Mouse (Mus musculus): Measurements from ENCODE around the gene Galnt4.

The Galnt4 gene

GRCm38 (mm10) chr10:99107964-99108363 lies at the start of gene Galnt4:
Gene Galnt4, plus strand, starts transcription at chr10:99108159.
- DNase-seq = peak; percentile 83

- no peak for DNase-seq
Observed at GRCm38 (mm10) chr10:99060588-99060987, 47.4 kb upstream of the Galnt4 start.

DNA sequence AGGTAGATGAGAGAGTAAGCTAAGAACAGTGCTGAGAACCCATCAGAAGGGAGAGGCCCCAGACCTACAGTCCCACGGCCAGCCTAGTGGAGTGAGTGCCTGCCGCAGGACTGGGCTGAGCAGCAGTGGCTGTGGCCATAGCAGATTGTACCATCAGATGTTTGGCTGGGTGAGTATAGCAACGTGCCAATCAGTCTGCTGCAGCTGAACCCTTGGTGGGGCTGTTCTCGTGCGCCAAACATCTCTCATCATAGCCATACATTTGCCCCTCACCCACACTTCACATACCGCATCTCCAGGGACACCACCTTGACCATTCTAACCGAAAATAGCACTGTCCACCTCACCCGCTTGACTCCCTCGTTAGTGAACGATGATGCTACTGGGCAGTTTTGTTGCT lies 46.5 kb upstream of the Galnt4 start:
- no peak for DNase-seq

DNA sequence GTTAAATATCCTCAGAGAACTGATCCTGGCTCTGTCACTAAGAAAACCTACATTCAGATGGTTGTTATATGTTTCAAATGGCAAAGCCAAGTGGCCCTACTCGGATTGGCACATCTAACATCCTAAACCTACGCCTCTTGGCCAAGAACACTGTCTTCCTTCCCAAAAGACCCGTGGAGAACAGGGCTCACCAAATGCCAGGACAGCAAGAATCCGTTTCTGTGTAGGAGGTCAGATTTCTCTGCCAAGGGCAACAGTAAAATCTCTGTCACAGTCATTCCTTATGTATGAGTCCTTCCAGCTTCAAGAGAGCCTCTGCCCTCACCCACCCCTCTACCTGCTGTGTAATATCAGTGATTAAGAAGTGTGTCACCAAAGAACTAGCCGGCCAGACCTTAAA lies 45.4 kb upstream of the Galnt4 start:
- DNase-seq = no peak

DNA sequence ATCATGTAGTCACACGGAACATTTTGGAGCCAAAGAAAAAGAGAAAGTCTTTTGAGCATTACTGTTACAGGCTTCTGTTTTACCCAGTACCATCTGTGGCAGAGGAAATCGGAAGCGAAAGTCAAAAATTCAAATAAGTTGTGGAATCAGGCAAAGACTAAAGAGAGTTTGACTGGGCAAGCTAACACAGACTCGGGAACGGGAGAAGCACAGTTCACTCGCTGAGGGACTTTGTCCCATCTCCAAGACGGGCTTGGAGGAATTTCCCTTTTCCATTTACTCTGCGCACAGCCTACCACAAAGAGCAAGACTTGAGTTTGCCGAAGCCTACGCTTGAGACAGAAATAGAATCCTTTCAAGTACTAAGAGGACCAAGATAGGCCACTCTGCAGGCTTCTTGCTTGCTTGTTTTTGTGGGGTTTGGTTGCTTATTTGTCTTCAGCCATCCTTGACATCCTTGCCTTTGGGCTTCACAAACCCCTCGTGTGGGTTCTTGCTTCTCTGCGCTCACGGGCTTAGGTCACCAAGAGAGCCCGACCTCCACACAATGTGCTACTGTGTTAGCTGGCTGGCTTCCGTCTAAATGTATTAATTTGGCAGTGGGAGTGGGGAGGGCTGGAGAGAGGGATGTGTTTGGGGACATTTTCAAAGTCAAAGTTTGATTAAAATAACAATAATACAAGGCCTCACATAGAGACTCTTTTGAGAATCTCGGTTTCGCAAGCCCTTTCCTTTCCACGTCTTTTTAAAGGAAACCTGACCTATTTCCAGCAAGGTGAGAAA lies 31.7 kb upstream of the Galnt4 start:
- no peak for DNase-seq

DNA sequence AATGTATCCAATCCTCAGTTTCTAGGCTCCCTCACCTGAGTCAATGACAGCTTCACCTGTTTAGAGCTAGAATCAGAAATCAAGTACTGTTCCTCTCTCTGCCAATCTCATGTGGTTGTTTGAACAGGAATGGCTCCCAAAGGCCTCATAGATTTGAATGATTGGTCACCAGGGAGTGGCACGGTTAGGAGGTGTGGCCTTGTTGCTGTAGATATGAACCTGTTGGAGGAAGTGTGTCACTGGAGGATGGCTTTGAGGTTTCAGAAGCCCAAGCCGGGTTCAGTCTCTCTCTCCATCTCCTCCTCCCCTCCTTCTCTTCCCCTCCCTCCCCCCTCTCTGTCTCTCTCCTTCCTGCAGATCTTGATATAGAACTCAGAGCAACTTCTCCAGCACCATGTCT lies 29.3 kb upstream of the Galnt4 start:
- DNase-seq = no peak

DNA sequence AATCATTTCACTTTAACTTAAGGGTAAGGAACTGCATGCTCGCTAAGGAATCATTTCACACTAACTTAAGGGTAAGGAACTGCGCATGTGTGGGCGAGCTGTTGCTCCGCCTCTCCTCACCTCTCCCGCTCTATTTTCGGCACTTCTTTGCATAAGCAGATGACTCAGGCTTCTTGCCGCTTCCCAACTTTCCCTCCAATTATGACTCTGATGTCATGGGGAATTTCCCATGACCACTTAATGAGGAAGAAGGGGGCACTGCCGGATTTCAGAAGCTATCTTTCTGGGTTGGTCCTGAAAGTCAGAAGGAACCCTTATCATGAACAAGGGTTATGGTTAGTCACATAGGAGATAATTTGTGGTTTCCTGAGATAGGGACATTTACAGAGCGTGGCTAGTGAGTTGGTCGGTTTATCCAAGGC lies 26.4 kb upstream of the Galnt4 start:
- DNase-seq = no peak

GRCm38 (mm10) chr10:99083431-99084003 lies 24.4 kb upstream of the Galnt4 start:
- peak; percentile 30 for DNase-seq

DNA sequence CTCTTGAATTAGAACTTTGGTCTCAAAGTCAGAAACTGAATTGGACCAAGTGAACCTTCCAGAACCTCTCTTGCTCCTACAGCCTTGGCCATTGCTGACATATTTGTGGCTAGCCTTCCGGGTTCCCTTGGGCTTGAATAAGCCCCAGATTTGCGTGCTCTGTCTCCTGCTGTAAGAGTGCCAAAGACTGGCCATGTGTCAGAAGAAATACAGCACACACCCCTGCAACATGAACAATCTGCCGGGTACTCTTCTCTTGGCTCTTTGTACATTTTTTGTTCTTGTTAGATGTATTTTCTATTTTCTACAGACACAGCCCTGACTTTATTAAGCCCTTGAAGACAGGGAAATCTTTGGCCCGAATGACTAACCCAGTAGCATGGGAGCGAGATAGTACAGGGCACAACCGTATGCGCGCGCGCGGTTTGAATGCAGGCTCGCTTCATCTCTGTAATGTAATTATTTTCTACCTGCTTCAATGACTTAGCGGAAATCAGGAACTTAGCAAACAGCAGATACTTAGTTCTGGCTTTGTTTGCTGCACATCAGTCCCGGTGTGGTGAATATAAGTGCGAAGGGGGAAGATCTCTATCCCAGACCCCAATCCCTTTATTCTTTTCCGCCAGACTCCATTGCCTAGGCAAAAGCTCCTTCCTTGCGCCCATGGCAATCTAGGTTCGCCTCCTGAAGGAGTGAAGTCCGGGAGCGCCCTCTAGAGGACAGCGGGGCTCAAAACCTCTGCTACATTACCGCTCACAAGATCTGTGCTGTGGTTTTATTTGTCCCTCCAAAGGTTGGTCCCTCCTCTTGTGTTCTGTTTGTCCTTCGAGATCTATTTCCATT lies 23.3 kb upstream of the Galnt4 start:
- DNase-seq = peak; percentile 69

- no peak for DNase-seq
Observed at GRCm38 (mm10) chr10:99085240-99085587, 22.7 kb upstream of the Galnt4 start.

GRCm38 (mm10) chr10:99086029-99086428 lies 21.9 kb upstream of the Galnt4 start:
- DNase-seq = no peak

DNA sequence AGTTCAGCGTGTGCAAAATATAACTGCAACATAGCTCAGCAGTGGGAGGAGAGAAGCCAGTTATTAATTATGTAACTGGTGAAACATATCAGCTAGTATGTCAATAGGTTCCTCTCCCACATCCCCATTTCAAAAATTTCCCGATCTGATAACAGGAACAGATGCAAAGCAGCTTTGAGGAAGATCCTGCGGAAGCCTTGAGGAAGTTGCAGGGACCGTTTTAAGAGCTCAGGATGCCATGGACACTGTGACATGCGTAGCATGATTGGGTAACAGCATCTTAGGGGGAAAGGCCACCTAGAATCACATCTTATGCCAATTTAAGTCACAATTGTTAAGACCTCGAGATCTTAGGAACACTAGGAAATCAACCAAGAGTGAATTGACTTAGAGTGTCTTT lies 18.1 kb upstream of the Galnt4 start:
- DNase-seq = no peak

GRCm38 (mm10) chr10:99093364-99093763 lies 14.6 kb upstream of the Galnt4 start:
- no peak for DNase-seq

- DNase-seq = no peak
Observed at GRCm38 (mm10) chr10:99095114-99095513, 12.8 kb upstream of the Galnt4 start.

GRCm38 (mm10) chr10:99097374-99097773 lies 10.6 kb upstream of the Galnt4 start:
- no peak for DNase-seq

- no peak for DNase-seq
Observed at GRCm38 (mm10) chr10:99105522-99105921, 2.4 kb upstream of the Galnt4 start.

DNA sequence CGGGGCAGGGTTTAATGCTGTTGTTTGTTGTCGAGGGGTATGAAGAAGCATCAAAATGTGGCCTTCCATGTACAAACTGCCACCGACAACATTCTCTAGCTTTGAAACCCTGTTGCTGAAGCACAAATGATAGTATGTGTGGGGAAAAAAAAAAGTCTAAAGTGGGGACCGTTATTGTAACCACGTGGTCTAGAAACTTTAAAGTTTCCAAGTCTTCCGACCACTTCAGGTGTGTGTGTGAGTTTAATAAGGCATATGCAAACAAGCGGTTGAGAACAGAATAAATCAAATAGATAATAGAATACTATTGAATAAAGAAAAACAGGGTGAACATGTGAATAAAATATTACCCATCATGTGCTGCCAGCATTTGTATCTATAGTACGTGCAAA lies 1.7 kb upstream of the Galnt4 start:
- DNase-seq = no peak

- peak; percentile 80 for DNase-seq
Observed at GRCm38 (mm10) chr10:99106703-99107631, 992 bp upstream of the Galnt4 start, which contains the start of gene Poc1b. Gene Poc1b, plus strand, starts transcription at chr10:99107036.

- no peak for DNase-seq
Observed at GRCm38 (mm10) chr10:99108431-99108982, 548 bp downstream of the Galnt4 start.

GRCm38 (mm10) chr10:99113533-99113932 lies 5.6 kb downstream of the Galnt4 start:
- DNase-seq = no peak

DNA sequence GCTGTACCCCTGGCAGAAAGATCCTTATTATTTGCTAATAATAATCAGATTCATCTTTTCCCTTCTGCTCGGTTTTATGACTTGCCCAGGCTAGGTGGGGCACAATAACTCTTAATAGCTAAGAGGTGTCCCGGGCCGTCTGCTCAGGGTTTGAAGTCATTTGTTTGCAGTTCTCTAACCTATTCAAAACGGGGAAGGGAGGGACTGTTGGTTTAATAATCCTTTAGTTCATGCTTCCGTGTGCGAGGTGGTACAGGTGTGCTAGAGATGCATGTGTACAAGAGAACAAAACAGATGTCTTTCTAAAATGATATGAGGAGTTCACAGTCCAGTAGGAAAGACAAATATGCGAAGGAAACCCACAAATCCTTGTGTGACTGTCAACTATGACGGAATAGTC lies 6.3 kb downstream of the Galnt4 start:
- no peak for DNase-seq
